Mouse (Mus musculus) intestine, postnatal 0 days (tissue): ENCODE data around the gene Smco3. TPM values are rescaled to one million over a fixed set of nuclear protein-coding genes. Genes with fewer than 3 reads are reported as not detected.

Experiments used
- ATAC-seq: fragments of 200-750 bp; cut with Nextera tagmentation; 2 replicates; pipeline ENCODE4 v1.8.0; 2017; ENCODE audit warnings: mild to moderate bottlenecking, moderate TSS enrichment, moderate library complexity
- H3K27ac ChIP-seq: fragments of 300-500 bp; sonication (generic); 2 replicates; pipeline ENCODE4 v1.5.1; 2014; ENCODE audit warnings: mild to moderate bottlenecking, low read depth, low read length, moderate library complexity
- H3K27me3 ChIP-seq: fragments of 300-500 bp; sonication (generic); replicated peaks from 2 replicates; pipeline ENCODE4 v1.6.1; 2014; ENCODE audit warnings: low read length, mixed read lengths; ENCODE audit not compliant: control insufficient read depth, insufficient read depth
- H3K36me3 ChIP-seq: fragments of 300-500 bp; sonication (generic); 2 replicates; pipeline ENCODE4 v1.6.1; 2014; ENCODE audit warnings: mild to moderate bottlenecking, moderate library complexity; ENCODE audit not compliant: control insufficient read depth, insufficient read depth
- H3K4me1 ChIP-seq: fragments of 300-500 bp; sonication (generic); replicated peaks from 2 replicates; pipeline ENCODE4 v1.6.1; 2014; ENCODE audit warnings: antibody characterized with exemption, low read length, mixed read lengths; ENCODE audit not compliant: control insufficient read depth, insufficient read depth
- H3K4me2 ChIP-seq: fragments of 300-500 bp; sonication (generic); replicated peaks from 2 replicates; pipeline ENCODE4 v1.6.1; 2014; ENCODE audit warnings: low read depth, mild to moderate bottlenecking, moderate library complexity
- H3K4me3 ChIP-seq: fragments of 300-500 bp; sonication (generic); 2 replicates; pipeline ENCODE4 v1.5.1; 2014; ENCODE audit warnings: low read depth, low read length
- H3K9ac ChIP-seq: fragments of 300-500 bp; sonication (generic); 2 replicates; pipeline ENCODE4 v1.6.1; 2014; ENCODE audit warnings: mild to moderate bottlenecking, low read depth, low read length
- H3K9me3 ChIP-seq: fragments of 300-500 bp; sonication (generic); 2 replicates; pipeline ENCODE4 v1.6.1; 2016; ENCODE audit warnings: mixed run types; ENCODE audit not compliant: control insufficient read depth
- CTCF ChIP-seq: sonication (generic); IDR thresholded peaks from 2 replicates; pipeline ENCODE4 v1.5.1; 2016; ENCODE audit warnings: low read depth, mild to moderate bottlenecking, control low read depth, antibody characterized with exemption, moderate library complexity
- WGBS: fragments of 180-500 bp; shearing (Covaris S2); extraction: QIAGEN DNeasy Blood & Tissue Kit; methylation state at CpG from one replicate; pipeline ENCODE4 v1.1.7; 2014; 5-methylcytosine and 5-hydroxymethylcytosine counted together
- polyA plus RNA-seq: library from polyadenylated mRNA; unstranded; fragments of >200 nt; fragmentation: Nextera tagmentation; extraction: Ambion mirVana; gene quantifications from 2 replicates; pipeline ENCODE4 v1.2.1, GENCODE M21; 2015

Smco3 gene
- polyA plus RNA-seq, 1 experiment from 2014 or later = 1.3 TPM

GRCm38 (mm10) chr6:136824987-136825386 lies 10.3 kb downstream of the Smco3 start:
- TF ChIP-seq CTCF = no peak
- WGBS = 91% methylated on average over 8 of the region's 8 CpGs

GRCm38 (mm10) chr6:136821086-136821485 lies 14.2 kb downstream of the Smco3 start:
- H3K36me3 ChIP-seq = peaks cover 81% of the 10 kb centered on the region
- H3K9ac ChIP-seq = no peak overlapping the region
- no peak for TF ChIP-seq CTCF
- ATAC-seq = no peak
- no peak overlapping the region for H3K4me2 ChIP-seq
- no peak overlapping the region for H3K4me3 ChIP-seq
- H3K9me3 ChIP-seq = no peaks in the 10 kb centered on the region
- no peaks in the 10 kb centered on the region for H3K27me3 ChIP-seq
- WGBS = 96% methylated on average over 18 of the region's 18 CpGs
- no peaks in the 10 kb centered on the region for H3K4me1 ChIP-seq
- no peak overlapping the region for H3K27ac ChIP-seq

More at GRCm38 (mm10) chr6:136824987-136825386, 10.3 kb downstream of the Smco3 start:
- Histone ChIP-seq H3K9me3 (no peaks in the 10 kb centered on the region), H3K36me3 (peaks cover 49% of the 10 kb centered on the region), H3K27me3 (no peaks in the 10 kb centered on the region), H3K4me2 (no peak overlapping the region), H3K4me1 (peaks cover 4% of the 10 kb centered on the region; the same call in 1 of the 2 replicates), H3K27ac (no peak overlapping the region), H3K9ac (no peak overlapping the region), H3K4me3 (no peak overlapping the region)
- no peak for ATAC-seq

- ATAC-seq = no peak
- H3K27ac ChIP-seq = no peak overlapping the region
- H3K4me2 ChIP-seq = no peak overlapping the region
- H3K4me3 ChIP-seq = no peak overlapping the region
- H3K9me3 ChIP-seq = no peaks in the 10 kb centered on the region
- WGBS = 97% methylated on average over 21 of the region's 21 CpGs
- peaks cover 87% of the 10 kb centered on the region for H3K36me3 ChIP-seq
- TF ChIP-seq CTCF = no peak
- no peaks in the 10 kb centered on the region for H3K4me1 ChIP-seq
- no peak overlapping the region for H3K9ac ChIP-seq
- H3K27me3 ChIP-seq = no peaks in the 10 kb centered on the region
Measured at GRCm38 (mm10) chr6:136820381-136820780, 14.9 kb downstream of the Smco3 start.

- no peak for TF ChIP-seq CTCF
- H3K4me2 ChIP-seq = no peak overlapping the region
- no peak overlapping the region for H3K27ac ChIP-seq
- no peak overlapping the region for H3K4me3 ChIP-seq
- no peaks in the 10 kb centered on the region for H3K9me3 ChIP-seq
- ATAC-seq = no peak
- 90% methylated on average over 3 of the region's 3 CpGs for WGBS
- no peaks in the 10 kb centered on the region for H3K4me1 ChIP-seq
- H3K9ac ChIP-seq = no peak overlapping the region
- H3K36me3 ChIP-seq = peaks cover 84% of the 10 kb centered on the region
- no peaks in the 10 kb centered on the region for H3K27me3 ChIP-seq
Measured at GRCm38 (mm10) chr6:136817549-136817948, 17.7 kb downstream of the Smco3 start.

- Histone ChIP-seq H3K4me2 (no peak overlapping the region), H3K4me3 (no peak overlapping the region), H3K27me3 (no peaks in the 10 kb centered on the region), H3K9ac (no peak overlapping the region), H3K27ac (no peak overlapping the region), H3K4me1 (0 out of 2 replicates have a peak, but pooled peaks cover 4% of the 10 kb centered on the region), H3K9me3 (no peaks in the 10 kb centered on the region), H3K36me3 (peaks cover 77% of the 10 kb centered on the region)
- no peak for ATAC-seq
- 90% methylated on average over 21 of the region's 21 CpGs for WGBS
- TF ChIP-seq CTCF = no peak
Measured at GRCm38 (mm10) chr6:136816826-136817225, 18.4 kb downstream of the Smco3 start.

GRCm38 (mm10) chr6:136815381-136815780 lies 19.9 kb downstream of the Smco3 start:
- TF ChIP-seq CTCF = no peak
- Histone ChIP-seq H3K4me2 (no peak overlapping the region), H3K4me1 (peaks cover 10% of the 10 kb centered on the region; the same call in 1 of the 2 replicates), H3K36me3 (peaks cover 62% of the 10 kb centered on the region), H3K9ac (no peak overlapping the region), H3K4me3 (no peak overlapping the region), H3K9me3 (no peaks in the 10 kb centered on the region), H3K27ac (no peak overlapping the region), H3K27me3 (no peaks in the 10 kb centered on the region)
- 86% methylated on average over 7 of the region's 7 CpGs for WGBS
- no peak for ATAC-seq

- no peaks in the 10 kb centered on the region for H3K27me3 ChIP-seq
- H3K9me3 ChIP-seq = no peaks in the 10 kb centered on the region
- peaks cover 44% of the 10 kb centered on the region for H3K36me3 ChIP-seq
- H3K9ac ChIP-seq = no peak overlapping the region
- H3K4me2 ChIP-seq = no peak overlapping the region
- no peak for ATAC-seq
- peaks cover 13% of the 10 kb centered on the region; the same call in 1 of the 2 replicates for H3K4me1 ChIP-seq
- TF ChIP-seq CTCF = peak; percentile 70
- H3K27ac ChIP-seq = no peak overlapping the region
- WGBS = 23% methylated on average over 4 of the region's 4 CpGs
- H3K4me3 ChIP-seq = no peak overlapping the region
Measured at GRCm38 (mm10) chr6:136813117-136813516, 22.1 kb downstream of the Smco3 start.
